Comparison of ENCODE assay signal across 10 mouse cellular contexts in the genomic region with DNA sequence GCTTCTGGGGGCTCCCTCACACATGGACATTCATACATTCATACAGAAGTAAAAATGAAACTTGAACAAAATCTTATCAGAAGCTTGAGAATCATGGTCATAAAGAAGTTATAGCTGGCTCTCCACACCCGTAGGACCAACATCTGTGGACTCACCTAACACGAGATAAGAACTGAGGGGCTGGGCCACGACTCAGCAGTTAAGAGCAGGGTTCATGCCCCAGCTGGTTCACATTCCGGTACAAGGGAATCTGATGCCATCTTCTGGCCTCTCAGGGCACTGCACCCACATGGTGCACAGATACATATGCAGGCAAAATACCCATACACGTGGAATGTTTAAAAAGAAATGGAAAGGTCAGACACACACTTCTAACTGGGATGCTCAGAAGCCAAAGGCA. TPM values are rescaled to one million over a fixed set of nuclear protein-coding genes. Genes with fewer than 3 reads are reported as not detected.
DNase-seq lines count a peak whose midpoint lies in the region; ATAC-seq and TF ChIP-seq lines count a peak whose summit lies in the region.
"Had no signal": no experiment of that assay in that cellular context is flagged by ENCODE, and none has a peak within 500 bp of the region (broad histone marks: within the 10 kb centered on the region; RNA-seq: fewer than 3 reads in every experiment).

No protein-coding gene starts in this region.

- H3K4me3 ChIP-seq in bone marrow, adult 2 months (replicated peaks; ENCODE audit: control insufficient read depth, low read depth, low read length) = no peak overlapping the region
- H3K4me3 ChIP-seq: embryonic facial prominence, embryonic 12.5 days; neural tube, embryonic 13.5 days had no signal

- 13% methylated on average over 5 of the region's 5 CpGs for WGBS in bone marrow, adult 2 months

- peak; percentile 84 for TF ChIP-seq CTCF in bone marrow, adult 2 months (IDR thresholded peaks at IDR 0.05; ENCODE audit: control insufficient read depth, insufficient read depth, low read length)

- no peak for ATAC-seq in frontal cortex, adult (ENCODE audit: low TSS enrichment)

- DNase-seq in frontal cortex, postnatal 10 days (ENCODE audit: low spot score in 2 of 2) = peak; percentile 40 to 65
- DNase-seq in CD4-positive helper T cell, adult 2 months (ENCODE audit: low read depth, low spot score) = peak; percentile 57
- peak; percentile 33 to 53 for DNase-seq in frontal cortex, postnatal 25 days (ENCODE audit: low spot score in 2 of 2)
- peak; percentile 74 to 87 for DNase-seq in kidney, postnatal 25 days
- DNase-seq in lung, postnatal 25 days (ENCODE audit: low spot score) = peak; percentile 72
- DNase-seq in spleen, postnatal 36 days (ENCODE audit: low spot score in 2 of 2) = peak; percentile 37 to 51

- no peak for TF ChIP-seq POLR2A in bone marrow, adult 2 months (IDR thresholded peaks at IDR 0.05; ENCODE audit: borderline replicate concordance, control insufficient read depth, low read depth, low read length)

- H3K27ac ChIP-seq in bone marrow, adult 2 months (ENCODE audit: control insufficient read depth, insufficient read depth, low read depth, low read length, poor library complexity) = no peak overlapping the region
- H3K27ac ChIP-seq: embryonic facial prominence, embryonic 12.5 days; neural tube, embryonic 13.5 days had no signal

- H3K4me1 ChIP-seq in bone marrow, adult 2 months (ENCODE audit: control insufficient read depth, insufficient read depth, low read length) = no peaks in the 10 kb centered on the region

RNA-seq across cellular contexts. Expression of gene Zswim7, which starts 3.1 kb away (rescaled TPM):
- polyA plus RNA-seq in bone marrow, adult 2 months (2011; ENCODE audit: insufficient read depth, insufficient read length, low replicate concordance, missing spikeins) = 7.8 and 8.6 TPM in 2 replicates

RNA-seq across cellular contexts. Expression of gene Ttc19, which starts 3.2 kb away (rescaled TPM):
- polyA plus RNA-seq in bone marrow, adult 2 months (2011; ENCODE audit: insufficient read depth, insufficient read length, low replicate concordance, missing spikeins) = 2.6 and 4.2 TPM in 2 replicates

RNA-seq across cellular contexts. Expression of gene Adora2b, which starts 29.2 kb away (rescaled TPM):
- polyA plus RNA-seq in bone marrow, adult 2 months (2011; ENCODE audit: insufficient read depth, insufficient read length, low replicate concordance, missing spikeins) = 0.52 TPM in 1 of 2 replicates, not detected in the other
